Mouse (Mus musculus): Measurements from ENCODE around the gene Peli1.

GRCm38 (mm10) chr11:21047921-21048320, 43.2 kb upstream of the Peli1 start:
- no peak for TF ChIP-seq EP300 (IDR thresholded peaks at IDR 0.05; ENCODE audit: low read depth)
- no peak for TF ChIP-seq CTCF (IDR thresholded peaks at IDR 0.05; ENCODE audit: low read depth)
